8 mouse cellular contexts compared by ENCODE assay signal in genomic region chr9:123531234-123531633, GRCm38 (mm10). TPM values are rescaled to one million over a fixed set of nuclear protein-coding genes. Genes with fewer than 3 reads are reported as not detected.
DNase-seq lines count a peak whose midpoint lies in the region; ATAC-seq lines count a peak whose summit lies in the region.

No protein-coding gene starts in this region.

- DNase-seq in heart, postnatal 36 days = no peak
- DNase-seq in CD4-positive helper T cell, adult 2 months (ENCODE audit: low read depth, low spot score) = peak; percentile 39
- no peak for DNase-seq in hindbrain, embryonic 10.5 days (ENCODE audit: low spot score)
- no peak for DNase-seq in c-Kit-positive CD71-positive TER-119-positive erythroid progenitor cells, embryonic 14.5 days (ENCODE audit: low spot score)
- no peak for DNase-seq in layer of hippocampus, postnatal 36 days

- peaks cover 10% of the 10 kb centered on the region for H3K4me1 ChIP-seq in heart, embryonic 11.5 days (ENCODE audit: control insufficient read depth, insufficient read depth, low read length)
- peaks cover 25% of the 10 kb centered on the region for H3K4me1 ChIP-seq in hindbrain, embryonic 10.5 days (replicated peaks)
- peaks cover 51% of the 10 kb centered on the region for H3K4me1 ChIP-seq in liver, embryonic 15.5 days (replicated peaks)

- H3K9me3 ChIP-seq in heart, embryonic 11.5 days (replicated peaks; ENCODE audit: control insufficient read depth, low read length) = no peaks in the 10 kb centered on the region
- no peaks in the 10 kb centered on the region for H3K9me3 ChIP-seq in hindbrain, embryonic 10.5 days
- H3K9me3 ChIP-seq in liver, embryonic 15.5 days (replicated peaks) = no peaks in the 10 kb centered on the region

- no peak overlapping the region for H3K9ac ChIP-seq in heart, embryonic 11.5 days (ENCODE audit: low read depth, low read length)
- H3K9ac ChIP-seq in liver, embryonic 15.5 days = peak overlapping the region; percentile 96; the same call in 1 of the 2 replicates

- H3K4me2 ChIP-seq in heart, embryonic 11.5 days = peak overlapping the region; percentile 80
- H3K4me2 ChIP-seq in liver, embryonic 15.5 days = peak overlapping the region; percentile 88

- H3K27me3 ChIP-seq in heart, embryonic 11.5 days (ENCODE audit: control insufficient read depth, insufficient read depth, low read length) = no peaks in the 10 kb centered on the region
- H3K27me3 ChIP-seq in hindbrain, embryonic 10.5 days (ENCODE audit: insufficient read depth, poor library complexity, severe bottlenecking) = no peaks in the 10 kb centered on the region
- no peaks in the 10 kb centered on the region for H3K27me3 ChIP-seq in liver, embryonic 15.5 days

- peak overlapping the region; percentile 95; the same call in 1 of the 2 replicates for H3K4me3 ChIP-seq in heart, embryonic 11.5 days (ENCODE audit: low read depth, low read length)
- peak overlapping the region; percentile 89 for H3K4me3 ChIP-seq in hindbrain, embryonic 10.5 days
- H3K4me3 ChIP-seq in liver, embryonic 15.5 days (replicated peaks) = peak overlapping the region; percentile 90

- H3K27ac ChIP-seq in heart, embryonic 11.5 days (ENCODE audit: low read depth, low read length) = no peak overlapping the region
- H3K27ac ChIP-seq in hindbrain, embryonic 10.5 days = no peak overlapping the region
- no peak overlapping the region for H3K27ac ChIP-seq in liver, embryonic 15.5 days (replicated peaks)

- intact Hi-C loops in heart, postnatal 36 days (cut with DNase I) = no loop called here

- H3K36me3 ChIP-seq in heart, embryonic 11.5 days (ENCODE audit: control insufficient read depth, insufficient read depth, low read length) = no peaks in the 10 kb centered on the region
- no peaks in the 10 kb centered on the region for H3K36me3 ChIP-seq in hindbrain, embryonic 10.5 days
- H3K36me3 ChIP-seq in liver, embryonic 15.5 days (replicated peaks) = no peaks in the 10 kb centered on the region

- no peak for ATAC-seq in heart, embryonic 11.5 days (replicated peaks; ENCODE audit: insufficient number of reproducible peaks, low FRiP score, low TSS enrichment)
- no peak for ATAC-seq in liver, embryonic 15.5 days (ENCODE audit: insufficient read depth)
- ATAC-seq in inflammation-experienced regulatory T-cells, adult 6 months = no peak

RNA-seq across cellular contexts. Expression of gene Sacm1l, which starts 1.7 kb away (rescaled TPM):
- polyA plus RNA-seq in heart, embryonic 11.5 days (2014; fragmentation: Nextera tagmentation; extraction: Ambion mirVana) = 38.1 and 50.2 TPM in 2 replicates
- total RNA-seq in heart, postnatal 36 days (2021) = 10 to 100 TPM; 32.2 to 32.9 TPM
- 35.8 and 44.0 TPM in 2 replicates for polyA plus RNA-seq in hindbrain, embryonic 10.5 days (2016; fragmentation: Nextera tagmentation; extraction: Ambion mirVana)
- 25.7 and 26.5 TPM in 2 replicates for polyA plus RNA-seq in liver, embryonic 15.5 days (2015; fragmentation: Nextera tagmentation; extraction: Ambion mirVana)
- 10 to 100 TPM; 40.9 to 64.1 (median 49.7) TPM for polyA plus RNA-seq in inflammation-experienced regulatory T-cells, adult 6 months (2017; shearing (Covaris generic))
- total RNA-seq in layer of hippocampus, postnatal 36 days (2021) = 10 to 100 TPM; 59.3 to 63.7 TPM

RNA-seq across cellular contexts. Expression of gene Limd1, which starts 52.7 kb away (rescaled TPM):
- polyA plus RNA-seq in heart, embryonic 11.5 days (2014; fragmentation: Nextera tagmentation; extraction: Ambion mirVana) = 30.9 and 32.4 TPM in 2 replicates
- total RNA-seq in heart, postnatal 36 days (2021) = 10 to 100 TPM; 43.2 to 43.3 TPM
- polyA plus RNA-seq in hindbrain, embryonic 10.5 days (2016; fragmentation: Nextera tagmentation; extraction: Ambion mirVana) = 49.0 and 53.1 TPM in 2 replicates
- 22.8 and 23.2 TPM in 2 replicates for polyA plus RNA-seq in liver, embryonic 15.5 days (2015; fragmentation: Nextera tagmentation; extraction: Ambion mirVana)
- polyA plus RNA-seq in inflammation-experienced regulatory T-cells, adult 6 months (2017; shearing (Covaris generic)) = 10 to 100 TPM; 31.9 to 41.2 (median 36.2) TPM
- 1 to 10 TPM; 7.5 to 7.7 TPM for total RNA-seq in layer of hippocampus, postnatal 36 days (2021)
